Mouse (Mus musculus): Measurements from ENCODE around the gene Vapb. TPM values are rescaled to one million over a fixed set of nuclear protein-coding genes. Genes with fewer than 3 reads are reported as not detected.

Gene Vapb
- total RNA-seq, 2 experiments from 2014 or later, result 150 to 160 TPM

GRCm38 (mm10) chr2:173734426-173734825, 2.9 kb upstream of the Vapb start:
- DNase-seq, result no peak

- DNase-seq, result no peak
Observed at GRCm38 (mm10) chr2:173738232-173738631, 921 bp downstream of the Vapb start.

- DNase-seq, result no peak
Observed at GRCm38 (mm10) chr2:173739107-173739506, 1.8 kb downstream of the Vapb start.

- DNase-seq, result no peak
Observed at GRCm38 (mm10) chr2:173742090-173742489, 4.8 kb downstream of the Vapb start.

- no peak for DNase-seq
Observed at GRCm38 (mm10) chr2:173742744-173743143, 5.4 kb downstream of the Vapb start.

GRCm38 (mm10) chr2:173744070-173744815, 6.9 kb downstream of the Vapb start:
- no peak for DNase-seq

GRCm38 (mm10) chr2:173748961-173749659, 11.8 kb downstream of the Vapb start:
- no peak for DNase-seq

GRCm38 (mm10) chr2:173755433-173756144, 18.3 kb downstream of the Vapb start:
- DNase-seq, result no peak

GRCm38 (mm10) chr2:173757624-173758155, 20.4 kb downstream of the Vapb start:
- no peak for DNase-seq

GRCm38 (mm10) chr2:173760607-173761006, 23.3 kb downstream of the Vapb start:
- DNase-seq, result no peak

- no peak for DNase-seq
Observed at GRCm38 (mm10) chr2:173764629-173765028, 27.3 kb downstream of the Vapb start.

- no peak for DNase-seq
Observed at GRCm38 (mm10) chr2:173767959-173768595, 30.8 kb downstream of the Vapb start.

- no peak for DNase-seq
Observed at GRCm38 (mm10) chr2:173769183-173769582, 31.9 kb downstream of the Vapb start.

GRCm38 (mm10) chr2:173770620-173771019, 33.3 kb downstream of the Vapb start:
- no peak for DNase-seq

- no peak for DNase-seq
Observed at GRCm38 (mm10) chr2:173771706-173772105, 34.4 kb downstream of the Vapb start.

- DNase-seq, result no peak
Observed at GRCm38 (mm10) chr2:173775556-173775955, 38.2 kb downstream of the Vapb start.

GRCm38 (mm10) chr2:173776108-173776507, 38.8 kb downstream of the Vapb start:
- no peak for DNase-seq

GRCm38 (mm10) chr2:173780931-173781330, 43.6 kb downstream of the Vapb start:
- no peak for DNase-seq

GRCm38 (mm10) chr2:173784366-173784765, 47.1 kb downstream of the Vapb start:
- no peak for DNase-seq

- DNase-seq, result no peak
Observed at GRCm38 (mm10) chr2:173784884-173785283, 47.6 kb downstream of the Vapb start.

GRCm38 (mm10) chr2:173789945-173790804, 52.9 kb downstream of the Vapb start:
- peak; percentile 58 for DNase-seq
